Mouse (Mus musculus) natural killer cell, adult 2 months (primary cell): Measurements from ENCODE around the gene Fam114a2.

Source experiments
- DNase-seq, 2 experiments: peaks; one replicate each; pipeline ENCODE4 v3.0.0; 2022; ENCODE audit warnings: low spot score in 2 of 2

The Fam114a2 gene

GRCm38 (mm10) chr11:57434153-57434552 is 84.3 kb downstream of the Fam114a2 start:
- DNase-seq: no peak
